Mouse (Mus musculus) limb, embryonic 11.5 days (tissue): ENCODE measurements around the gene Acot5. TPM values are rescaled to one million over a fixed set of nuclear protein-coding genes. Genes with fewer than 3 reads are reported as not detected.
A peak's percentile ranks its signal among the peaks of the same experiment; 100 is the strongest.
"Not testable (repeated sequence)": the region's sequence is repeated elsewhere in the genome, so short reads cannot be mapped to it uniquely, and the experiment has no call there.

Experiments used
- ATAC-seq: fragments of 200-750 bp; cut with Nextera tagmentation; 2 replicates; pipeline ENCODE4 v1.8.0; 2017; ENCODE audit warnings: low read depth; ENCODE audit not compliant: insufficient number of reproducible peaks, low FRiP score, low TSS enrichment
- DNase-seq: peaks from one replicate; pipeline ENCODE4 v3.0.0-alpha.2; 2015; ENCODE audit warnings: low spot score
- H3K27ac ChIP-seq: fragments of 300-500 bp; sonication (generic); replicated peaks from 2 replicates; pipeline ENCODE4 v1.5.1; 2014; ENCODE audit warnings: low read depth, mild to moderate bottlenecking, low read length
- H3K27me3 ChIP-seq: fragments of 300-500 bp; sonication (generic); 2 replicates; pipeline ENCODE4 v1.6.1; 2014; ENCODE audit warnings: mild to moderate bottlenecking, low read length, mixed read lengths; ENCODE audit not compliant: control insufficient read depth, insufficient read depth
- H3K36me3 ChIP-seq: fragments of 300-500 bp; sonication (generic); 2 replicates; pipeline ENCODE4 v1.6.1; 2014; ENCODE audit warnings: mild to moderate bottlenecking, low read length, moderate library complexity, mixed read lengths; ENCODE audit not compliant: control insufficient read depth, insufficient read depth
- H3K4me1 ChIP-seq: fragments of 300-500 bp; sonication (generic); 2 replicates; pipeline ENCODE4 v1.6.1; 2014; ENCODE audit warnings: low read length, mixed read lengths; ENCODE audit not compliant: control insufficient read depth, insufficient read depth
- H3K4me2 ChIP-seq: fragments of 300-500 bp; sonication (generic); 2 replicates; pipeline ENCODE4 v1.6.1; 2014; ENCODE audit warnings: low read depth, mild to moderate bottlenecking, moderate library complexity; ENCODE audit not compliant: severe bottlenecking
- H3K4me3 ChIP-seq: fragments of 300-500 bp; sonication (generic); 2 replicates; pipeline ENCODE4 v1.5.1; 2014; ENCODE audit warnings: low read depth, low read length
- H3K9ac ChIP-seq: fragments of 300-500 bp; sonication (generic); 2 replicates; pipeline ENCODE4 v1.6.1; 2014; ENCODE audit warnings: mild to moderate bottlenecking, low read length
- H3K9me3 ChIP-seq: fragments of 300-500 bp; sonication (generic); 2 replicates; pipeline ENCODE4 v1.6.1; 2016; ENCODE audit warnings: low read length; ENCODE audit not compliant: control insufficient read depth
- WGBS: fragments of 180-500 bp; shearing (Covaris S2); extraction: QIAGEN DNeasy Blood & Tissue Kit; methylation state at CpG from one replicate; pipeline ENCODE4 v1.1.7; 2014; 5-methylcytosine and 5-hydroxymethylcytosine counted together
- polyA plus RNA-seq: library from polyadenylated mRNA; unstranded; fragments of >200 nt; fragmentation: Nextera tagmentation; extraction: Ambion mirVana; gene quantifications from 2 replicates; pipeline ENCODE4 v1.2.1, GENCODE M21; 2014

Gene Acot5
- polyA plus RNA-seq, 1 experiment from 2014 or later = not detected

GRCm38 (mm10) chr12:84099605-84100004, 30.5 kb downstream of the Acot5 start:
- DNase-seq = no peak
- 94% methylated on average over 2 of the region's 2 CpGs for WGBS

GRCm38 (mm10) chr12:84100071-84100470, 30.9 kb downstream of the Acot5 start:
- Histone ChIP-seq H3K4me3 (no peak overlapping the region), H3K27ac (no peak overlapping the region), H3K9me3 (no peaks in the 10 kb centered on the region), H3K27me3 (no peaks in the 10 kb centered on the region), H3K4me2 (no peak overlapping the region), H3K4me1 (no peaks in the 10 kb centered on the region), H3K36me3 (no peaks in the 10 kb centered on the region), H3K9ac (no peak overlapping the region)
- ATAC-seq (no peak), DNase-seq (no peak)
- WGBS = 84% methylated on average over 1 of the region's 1 CpGs

More at GRCm38 (mm10) chr12:84099605-84100004, 30.5 kb downstream of the Acot5 start:
- no peak for ATAC-seq
- no peak overlapping the region for H3K4me2 ChIP-seq
- no peak overlapping the region for H3K9ac ChIP-seq
- H3K36me3 ChIP-seq = no peaks in the 10 kb centered on the region
- H3K4me1 ChIP-seq = no peaks in the 10 kb centered on the region
- H3K9me3 ChIP-seq = no peaks in the 10 kb centered on the region
- H3K27me3 ChIP-seq = no peaks in the 10 kb centered on the region
- H3K27ac ChIP-seq = no peak overlapping the region
- no peak overlapping the region for H3K4me3 ChIP-seq

GRCm38 (mm10) chr12:84100604-84101492, 31.7 kb downstream of the Acot5 start, which contains the start of gene Acot6:
Gene Acot6, plus strand, starts transcription at chr12:84100654.
- peak; percentile 64 for DNase-seq
- under 1% methylated on average over 76 of the region's 80 CpGs for WGBS
- H3K36me3 ChIP-seq, H3K27me3 ChIP-seq, H3K9me3 ChIP-seq, H3K4me1 ChIP-seq, H3K27ac ChIP-seq, ATAC-seq: not testable (repeated sequence)
- Histone ChIP-seq H3K9ac (peak within 1 kb of the TSS; percentile 72), H3K4me3 (peak within 1 kb of the TSS; percentile 36), H3K4me2 (peak within 1 kb of the TSS; percentile 66)

- H3K27ac ChIP-seq = no peak overlapping the region
- H3K4me3 ChIP-seq = peak overlapping the region; percentile 36
- H3K36me3 ChIP-seq = no peaks in the 10 kb centered on the region
- H3K9ac ChIP-seq = peak overlapping the region; percentile 72; the same call in 1 of the 2 replicates
- H3K4me1 ChIP-seq = no peaks in the 10 kb centered on the region
- WGBS = 48% methylated on average over 2 of the region's 2 CpGs
- ATAC-seq (no peak), DNase-seq (no peak)
- no peaks in the 10 kb centered on the region for H3K9me3 ChIP-seq
- H3K4me2 ChIP-seq = peak overlapping the region; percentile 66
- no peaks in the 10 kb centered on the region for H3K27me3 ChIP-seq
Observed at GRCm38 (mm10) chr12:84101493-84101845, 32.3 kb downstream of the Acot5 start.

GRCm38 (mm10) chr12:84107012-84107411, 37.9 kb downstream of the Acot5 start:
- 69% methylated on average over 3 of the region's 3 CpGs for WGBS

GRCm38 (mm10) chr12:84107692-84108091, 38.6 kb downstream of the Acot5 start:
- Histone ChIP-seq H3K9me3 (no peaks in the 10 kb centered on the region), H3K4me1 (no peaks in the 10 kb centered on the region), H3K4me2 (no peak overlapping the region), H3K4me3 (no peak overlapping the region), H3K36me3 (no peaks in the 10 kb centered on the region), H3K27ac (no peak overlapping the region), H3K9ac (no peak overlapping the region), H3K27me3 (no peaks in the 10 kb centered on the region)
- no peak for ATAC-seq
- whole genome bisulfite sequencing = 72% methylated on average over 1 of the region's 1 CpGs
- no peak for DNase-seq

More at GRCm38 (mm10) chr12:84107012-84107411, 37.9 kb downstream of the Acot5 start:
- no peak overlapping the region for H3K9ac ChIP-seq
- H3K27me3 ChIP-seq = no peaks in the 10 kb centered on the region
- ATAC-seq = no peak
- no peak overlapping the region for H3K4me2 ChIP-seq
- H3K9me3 ChIP-seq = no peaks in the 10 kb centered on the region
- no peak overlapping the region for H3K4me3 ChIP-seq
- H3K36me3 ChIP-seq = no peaks in the 10 kb centered on the region
- H3K4me1 ChIP-seq = no peaks in the 10 kb centered on the region
- DNase-seq = no peak
- H3K27ac ChIP-seq = no peak overlapping the region

GRCm38 (mm10) chr12:84109924-84110323, 40.8 kb downstream of the Acot5 start:
- ATAC-seq (no peak), DNase-seq (no peak)
- Histone ChIP-seq H3K4me2 (no peak overlapping the region), H3K4me1 (0 out of 2 replicates have a peak, but pooled peaks cover 2% of the 10 kb centered on the region), H3K27ac (no peak overlapping the region), H3K9ac (no peak overlapping the region), H3K4me3 (no peak overlapping the region), H3K36me3 (no peaks in the 10 kb centered on the region), H3K9me3 (no peaks in the 10 kb centered on the region), H3K27me3 (no peaks in the 10 kb centered on the region)
- 71% methylated on average over 1 of the region's 1 CpGs for WGBS

GRCm38 (mm10) chr12:84110814-84111213, 41.7 kb downstream of the Acot5 start:
- no peak overlapping the region for H3K4me2 ChIP-seq
- DNase-seq (no peak), ATAC-seq (no peak)
- H3K4me3 ChIP-seq = no peak overlapping the region
- WGBS = 91% methylated on average over 4 of the region's 4 CpGs
- H3K27ac ChIP-seq = no peak overlapping the region
- no peaks in the 10 kb centered on the region for H3K36me3 ChIP-seq
- no peaks in the 10 kb centered on the region for H3K9me3 ChIP-seq
- 0 out of 2 replicates have a peak, but pooled peaks cover 3% of the 10 kb centered on the region for H3K4me1 ChIP-seq
- no peak overlapping the region for H3K9ac ChIP-seq
- H3K27me3 ChIP-seq = no peaks in the 10 kb centered on the region
